Mouse (Mus musculus): ENCODE measurements around the gene Slc41a3.

DNA sequence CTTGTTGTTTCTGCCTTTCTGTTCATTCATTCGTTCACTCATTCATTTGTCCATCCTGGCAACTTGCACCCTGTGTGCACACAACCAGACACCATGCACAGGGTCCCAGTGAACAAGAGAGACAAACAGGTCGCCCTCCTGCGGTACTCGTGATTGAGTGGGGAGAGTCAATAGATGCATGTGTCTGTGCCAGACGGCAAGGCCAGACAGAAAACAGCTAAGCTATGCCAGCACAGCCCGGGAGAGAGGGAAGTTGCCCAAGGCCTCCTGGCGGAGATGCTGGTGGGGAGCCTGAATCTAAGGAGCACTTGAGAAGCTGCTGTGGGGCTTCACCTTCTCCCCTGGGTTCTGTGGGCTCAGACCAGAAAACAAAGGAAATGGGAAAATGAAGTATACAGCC lies 10.8 kb downstream of the Slc41a3 start:
- TF ChIP-seq CTCF (IDR thresholded peaks at IDR 0.05) (no peak), EP300 (IDR thresholded peaks at IDR 0.05) (no peak)

All from lung, postnatal 0 days (tissue).